Mouse (Mus musculus) heart, adult 11 months (tissue): Measurements from ENCODE around the gene Rasl11a.
"Not testable (repeated sequence)": the region's sequence is repeated elsewhere in the genome, so short reads cannot be mapped to it uniquely, and the experiment has no call there.

Experiments used
- DNase-seq: peaks from one replicate; pipeline ENCODE4 v3.0.0; 2022

The Rasl11a gene

GRCm38 (mm10) chr5:146895667-146896066, 50.8 kb downstream of the Rasl11a start:
- not testable (repeated sequence) for DNase-seq

DNA sequence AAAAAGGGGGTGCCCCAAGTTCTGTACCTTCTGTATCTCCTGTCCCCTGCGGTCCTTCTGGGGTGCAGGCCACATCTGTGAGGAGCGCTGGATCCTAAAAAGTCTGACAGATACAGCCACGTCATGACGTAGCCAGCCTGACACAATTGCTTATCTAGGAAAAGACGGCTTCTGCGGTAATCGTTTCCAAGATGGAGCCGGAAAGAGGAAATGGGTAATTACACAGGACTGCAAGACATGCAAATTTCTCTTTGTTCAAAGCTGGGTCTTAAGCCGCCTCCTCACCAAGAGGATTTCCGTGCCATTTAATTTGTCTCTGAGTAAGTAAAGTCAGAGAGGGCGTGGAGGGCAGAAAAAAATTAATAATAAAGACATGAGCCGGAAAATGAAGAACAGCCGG, 52.1 kb downstream of the Rasl11a start:
- DNase-seq, result no peak
